Mouse (Mus musculus) cortical plate, adult 2 months (tissue): ENCODE results near the gene Dennd5b. TPM values are rescaled to one million over a fixed set of nuclear protein-coding genes. Genes with fewer than 3 reads are reported as not detected.

Experiments
- H3K27ac ChIP-seq: fragments of 200-500 bp; 2 replicates; pipeline ENCODE4 v1.5.1; 2012; ENCODE audit warnings: low read length, control low read depth, inconsistent platforms; ENCODE audit not compliant: insufficient read depth
- H3K4me1 ChIP-seq: fragments of 200-500 bp; 2 replicates; pipeline ENCODE4 v1.6.1; 2011; ENCODE audit warnings: low read length; ENCODE audit not compliant: control insufficient read depth, insufficient read depth
- H3K4me3 ChIP-seq: fragments of 200-500 bp; 2 replicates; pipeline ENCODE4 v1.5.1; 2011; ENCODE audit warnings: mild to moderate bottlenecking, low read length, control low read depth; ENCODE audit not compliant: insufficient read depth
- CTCF ChIP-seq: fragments of 200-500 bp; IDR thresholded peaks from 2 replicates; pipeline ENCODE4 v1.5.1; 2011; ENCODE audit warnings: mild to moderate bottlenecking, control low read depth, low read length; ENCODE audit not compliant: insufficient read depth; ENCODE audit errors: extremely low read depth
- POLR2A ChIP-seq: fragments of 200-500 bp; IDR thresholded peaks from 2 replicates; pipeline ENCODE4 v1.6.1; 2011; ENCODE audit warnings: mild to moderate bottlenecking, low read length, control low read depth; ENCODE audit not compliant: insufficient read depth; ENCODE audit errors: extremely low read depth
- polyA plus RNA-seq: library from polyadenylated mRNA; depleted of rRNA; stranded (reverse); fragments of >200 nt; gene quantifications from 2 replicates; pipeline ENCODE4 v1.2.3, GENCODE M21; 2012

Gene Dennd5b
- polyA plus RNA-seq, 1 experiment, result 20.6 TPM

- Histone ChIP-seq H3K4me3 (no peak overlapping the region), H3K4me1 (no peaks in the 10 kb centered on the region), H3K27ac (no peak overlapping the region)
- TF ChIP-seq POLR2A (no peak), CTCF (no peak)
Observed at GRCm38 (mm10) chr6:149107615-149108014, 6.1 kb upstream of the Dennd5b start.

DNA sequence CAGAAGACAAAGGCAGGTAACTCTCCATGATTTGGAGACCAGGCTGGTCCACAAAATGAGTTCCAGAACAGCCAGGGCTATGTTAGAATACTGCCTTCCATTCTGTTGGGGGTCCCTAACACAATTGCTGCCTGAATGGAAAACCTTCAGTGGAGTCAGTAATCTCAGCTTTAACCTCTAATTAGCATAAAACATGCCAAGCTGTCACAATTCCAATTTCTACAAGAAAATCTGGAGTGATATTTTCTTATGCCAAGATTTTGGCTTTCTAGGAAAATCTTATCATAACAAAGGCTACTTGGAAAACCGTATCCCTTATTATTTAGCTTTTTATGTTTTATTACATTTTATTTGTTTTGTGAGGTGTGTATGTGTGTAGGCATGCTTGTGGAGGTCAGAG is 2.0 kb upstream of the Dennd5b start:
- Histone ChIP-seq H3K4me1 (no peaks in the 10 kb centered on the region), H3K4me3 (no peak overlapping the region), H3K27ac (no peak overlapping the region)
- TF ChIP-seq CTCF (no peak), POLR2A (no peak)

DNA sequence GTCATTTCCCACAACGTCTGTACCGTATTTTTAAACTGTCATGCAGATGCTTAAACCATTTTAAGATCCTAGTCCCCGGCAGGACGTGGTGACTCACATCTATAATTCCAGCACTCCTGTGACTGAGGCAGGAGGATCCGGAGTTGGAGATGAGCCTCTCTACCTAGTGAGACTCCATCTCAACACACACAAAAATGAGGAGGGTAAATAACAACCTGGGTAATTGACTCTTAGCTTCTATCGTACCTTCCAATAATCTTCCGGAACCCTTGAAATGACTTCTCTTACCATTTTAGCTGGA is 413 bp upstream of the Dennd5b start:
- no peak for TF ChIP-seq CTCF
- no peak for TF ChIP-seq POLR2A

DNA sequence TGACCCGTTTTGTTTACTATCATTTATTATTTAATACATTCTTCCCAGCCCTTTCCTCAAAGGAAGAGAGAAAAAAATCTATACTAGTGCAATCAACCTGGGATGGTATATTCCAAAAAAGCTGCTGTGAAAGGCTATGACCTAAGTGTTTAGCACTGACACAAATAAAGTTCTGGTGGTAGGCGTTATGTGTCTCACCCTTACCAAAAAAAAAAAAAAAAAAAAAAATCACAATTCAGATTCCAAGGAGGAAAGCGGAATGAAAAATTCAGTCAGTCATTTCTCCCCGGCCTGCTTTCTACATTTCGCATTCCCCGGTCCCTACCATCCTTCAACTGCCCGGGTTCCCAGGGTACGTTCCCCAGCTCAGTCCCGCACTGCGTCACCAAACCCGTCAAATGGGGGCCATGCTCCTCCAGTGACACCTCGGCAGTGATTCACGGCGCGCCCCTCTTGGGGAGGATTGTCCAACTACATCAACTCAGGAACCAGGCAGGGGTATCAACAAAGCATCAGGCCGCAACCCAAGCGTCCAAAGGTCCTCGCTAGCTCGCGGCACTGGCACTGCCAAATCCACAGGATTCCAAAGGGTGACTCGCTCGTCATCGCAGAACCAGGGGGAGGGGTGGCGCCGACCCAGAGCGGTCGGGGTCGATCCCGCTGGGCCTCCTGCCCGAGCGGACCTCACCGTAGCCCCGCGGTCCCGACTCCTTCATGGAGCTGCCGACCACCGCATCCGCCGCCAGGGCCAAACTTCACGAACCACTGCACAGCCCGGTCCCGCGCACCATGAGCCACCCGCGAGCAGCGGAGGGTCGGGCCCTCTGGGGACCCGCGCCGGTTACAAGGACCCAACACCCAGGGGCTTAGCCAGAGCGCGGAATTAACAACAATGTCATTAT is 1.1 kb downstream of the Dennd5b start:
- Histone ChIP-seq H3K27ac (peak overlapping the region; percentile 98), H3K4me3 (peak overlapping the region; percentile 79), H3K4me1 (no peaks in the 10 kb centered on the region)
- TF ChIP-seq POLR2A, result peak; percentile 53
- TF ChIP-seq CTCF, result no peak

More for the DNA sequence above, 413 bp upstream of the Dennd5b start:
- no peaks in the 10 kb centered on the region for H3K4me1 ChIP-seq
- peak overlapping the region; percentile 79 for H3K4me3 ChIP-seq
- H3K27ac ChIP-seq, result peak overlapping the region; percentile 71

DNA sequence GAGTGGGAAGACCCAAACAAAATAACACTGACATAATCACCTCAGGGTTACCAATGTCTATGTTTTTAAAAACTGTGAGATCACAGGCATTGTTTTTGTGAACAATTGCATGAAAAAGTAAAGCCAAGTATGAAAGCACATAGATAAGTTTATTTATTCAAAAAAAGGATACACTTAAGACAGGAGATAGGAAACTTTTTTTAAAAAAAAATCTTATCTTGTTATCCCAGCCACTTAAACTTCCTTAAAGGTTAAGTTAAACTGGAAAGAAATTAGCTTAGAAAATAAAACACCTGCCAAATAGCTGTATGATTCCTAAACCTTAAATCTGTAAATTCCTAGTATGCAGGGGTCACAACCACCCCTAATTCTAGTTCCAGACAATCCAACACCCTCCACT is 2.5 kb downstream of the Dennd5b start:
- TF ChIP-seq POLR2A, result no peak
- TF ChIP-seq CTCF, result no peak
- Histone ChIP-seq H3K4me1 (no peaks in the 10 kb centered on the region), H3K27ac (no peak overlapping the region), H3K4me3 (no peak overlapping the region; the same call in 1 of the 2 replicates)

DNA sequence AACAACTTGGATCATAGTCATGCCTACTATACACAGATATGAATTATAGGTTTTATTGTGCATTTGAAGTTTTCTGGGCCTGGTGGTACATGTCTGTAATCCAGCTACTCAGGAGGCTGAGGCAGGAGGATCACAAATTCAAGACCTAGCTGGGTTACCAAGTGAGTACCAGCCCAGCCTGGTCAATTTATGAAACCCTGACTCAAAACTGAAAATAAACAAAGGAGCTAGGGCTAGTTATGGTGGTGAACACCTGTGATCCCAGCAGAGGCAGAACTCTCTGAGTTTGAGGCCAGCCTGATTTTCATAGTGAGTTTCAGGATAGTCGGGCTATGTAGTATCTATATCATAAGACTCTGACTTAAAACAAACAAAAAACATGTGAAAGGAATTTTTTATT is 4.2 kb downstream of the Dennd5b start:
- TF ChIP-seq CTCF (no peak), POLR2A (no peak)
- Histone ChIP-seq H3K4me3 (no peak overlapping the region), H3K4me1 (peaks cover 1% of the 10 kb centered on the region; the same call in 1 of the 2 replicates), H3K27ac (no peak overlapping the region)

- Histone ChIP-seq H3K4me3 (no peak overlapping the region), H3K27ac (no peak overlapping the region), H3K4me1 (peaks cover 1% of the 10 kb centered on the region; the same call in 1 of the 2 replicates)
- no peak for TF ChIP-seq POLR2A
- TF ChIP-seq CTCF, result no peak
Observed at GRCm38 (mm10) chr6:149096233-149096632, 5.2 kb downstream of the Dennd5b start.

DNA sequence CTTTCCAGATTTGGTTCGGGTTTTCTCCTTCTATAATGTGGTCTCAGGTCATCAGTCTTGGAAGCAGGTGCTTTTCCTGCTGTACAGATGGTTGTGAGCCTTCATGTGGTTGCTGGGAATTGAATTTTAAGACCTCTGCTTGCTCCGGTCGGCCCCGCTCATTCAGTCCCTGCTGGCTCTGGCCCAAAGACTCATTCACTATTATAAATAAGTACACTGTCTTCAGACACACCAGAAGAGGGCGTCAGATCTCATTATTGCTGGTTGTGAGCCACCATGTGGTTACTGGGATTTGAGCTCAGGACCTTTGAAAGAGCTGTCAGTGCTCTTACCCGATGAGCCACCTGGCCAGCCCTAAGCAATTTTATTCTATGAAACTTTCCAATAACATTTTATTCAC is 6.1 kb downstream of the Dennd5b start:
- Histone ChIP-seq H3K27ac (no peak overlapping the region), H3K4me3 (no peak overlapping the region), H3K4me1 (peaks cover 1% of the 10 kb centered on the region; the same call in 1 of the 2 replicates)
- TF ChIP-seq CTCF (no peak), POLR2A (no peak)

DNA sequence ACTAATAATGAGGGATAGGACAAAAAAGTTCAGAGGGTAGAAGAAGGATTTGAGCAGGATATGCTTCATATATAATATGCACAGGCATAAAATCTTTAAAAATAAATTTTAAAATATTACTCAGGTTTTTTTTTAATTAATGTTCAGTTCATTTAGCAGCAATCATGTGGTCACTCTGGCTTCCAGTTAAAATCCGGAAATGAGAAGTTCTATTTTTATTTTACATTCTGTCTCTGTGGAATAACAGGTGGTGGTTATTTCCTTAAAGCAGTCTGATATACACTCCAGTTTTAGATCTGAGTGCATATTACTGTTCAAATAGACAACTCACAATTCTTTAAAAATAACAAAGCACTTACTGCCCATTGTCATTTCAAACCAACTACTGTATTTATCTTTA is 6.9 kb downstream of the Dennd5b start:
- Histone ChIP-seq H3K4me3 (no peak overlapping the region), H3K27ac (no peak overlapping the region), H3K4me1 (peaks cover 1% of the 10 kb centered on the region; the same call in 1 of the 2 replicates)
- TF ChIP-seq CTCF (no peak), POLR2A (no peak)

- Histone ChIP-seq H3K4me3 (no peak overlapping the region), H3K4me1 (peaks cover 3% of the 10 kb centered on the region; the same call in 1 of the 2 replicates), H3K27ac (no peak overlapping the region)
- TF ChIP-seq CTCF (no peak), POLR2A (no peak)
Observed at GRCm38 (mm10) chr6:149093465-149093864, 8.0 kb downstream of the Dennd5b start.

DNA sequence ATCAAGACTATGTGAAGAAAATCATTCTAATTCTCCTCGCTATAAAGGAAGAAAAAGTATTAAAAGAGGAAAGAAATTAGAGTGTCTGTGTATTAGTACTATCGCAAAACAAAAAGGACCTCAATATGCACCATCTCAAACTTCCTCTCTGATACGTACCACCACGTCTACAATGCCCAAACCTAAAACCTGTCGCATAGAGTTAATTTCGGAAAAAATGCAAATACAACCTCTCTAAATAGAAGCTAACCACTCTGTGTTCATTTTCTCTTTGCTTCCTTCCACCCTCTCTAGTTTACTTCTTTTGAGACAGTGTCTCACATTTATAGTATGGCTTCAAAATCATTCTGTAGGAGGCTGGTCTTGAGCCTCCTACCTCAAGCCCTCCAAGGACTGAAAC is 9.1 kb downstream of the Dennd5b start:
- no peak overlapping the region for H3K27ac ChIP-seq
- peaks cover 3% of the 10 kb centered on the region; the same call in 1 of the 2 replicates for H3K4me1 ChIP-seq
- TF ChIP-seq CTCF (no peak), POLR2A (no peak)
- no peak overlapping the region for H3K4me3 ChIP-seq
